Mouse (Mus musculus): ENCODE results near the gene Pgbd5. TPM values are rescaled to one million over a fixed set of nuclear protein-coding genes. Genes with fewer than 3 reads are reported as not detected.

The Pgbd5 gene
- polyA plus RNA-seq, 1 experiment from 2014 or later: 0.93 TPM

DNA sequence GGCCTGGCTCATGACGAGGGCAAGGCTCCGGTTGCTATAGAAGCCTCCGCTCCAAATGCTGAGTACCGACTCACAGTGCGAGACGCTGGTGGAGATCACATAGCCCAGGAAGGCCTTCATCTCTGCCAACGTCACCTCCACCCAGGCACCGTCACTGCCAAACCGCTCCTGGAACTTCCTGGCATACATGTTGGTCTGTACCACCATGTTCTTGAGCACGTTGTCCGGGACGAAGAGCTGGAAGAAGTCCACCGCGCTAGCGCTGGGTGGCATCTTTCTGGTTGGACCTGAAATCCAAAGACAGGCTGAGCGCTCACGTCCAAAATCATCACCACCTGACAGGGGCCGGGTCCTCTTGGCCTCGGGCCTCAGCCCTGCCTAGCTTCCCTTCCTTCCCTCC lies 55.1 kb downstream of the Pgbd5 start:
- Histone ChIP-seq H3K27ac (no peak overlapping the region), H3K36me3 (no peaks in the 10 kb centered on the region), H3K4me3 (replicated peaks) (no peak overlapping the region), H3K9ac (no peak overlapping the region), H3K9me3 (replicated peaks) (no peaks in the 10 kb centered on the region), H3K4me2 (no peak overlapping the region), H3K4me1 (no peaks in the 10 kb centered on the region), H3K27me3 (no peaks in the 10 kb centered on the region)
- WGBS: 90% methylated on average over 19 of the region's 19 CpGs
- ATAC-seq (replicated peaks; ENCODE audit: low FRiP score): no peak

DNA sequence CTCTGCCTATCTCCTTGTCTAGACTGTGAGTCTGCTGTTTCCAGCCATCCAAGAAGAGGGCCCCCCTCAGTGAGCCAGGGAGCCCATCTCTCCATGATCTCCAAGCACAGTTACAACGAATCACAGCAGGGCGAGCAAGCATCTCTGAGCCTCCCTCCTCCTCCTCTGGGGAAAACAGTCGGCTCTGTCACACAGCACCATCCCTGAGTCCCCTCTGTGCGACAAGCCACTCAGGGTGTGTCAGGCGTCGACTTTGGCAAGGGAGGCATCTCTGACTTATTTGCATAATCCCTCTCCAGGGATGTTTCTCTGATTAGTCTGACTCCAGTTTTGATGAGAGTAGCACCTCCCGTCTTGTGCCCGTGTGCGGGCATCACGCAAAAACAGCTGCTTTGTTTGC lies 57.2 kb downstream of the Pgbd5 start:
- Histone ChIP-seq H3K27ac (no peak overlapping the region), H3K9me3 (replicated peaks) (no peaks in the 10 kb centered on the region), H3K4me1 (no peaks in the 10 kb centered on the region), H3K4me2 (no peak overlapping the region), H3K27me3 (no peaks in the 10 kb centered on the region), H3K9ac (no peak overlapping the region), H3K4me3 (replicated peaks) (no peak overlapping the region), H3K36me3 (no peaks in the 10 kb centered on the region)
- 75% methylated on average over 10 of the region's 10 CpGs for whole genome bisulfite sequencing
- ATAC-seq (replicated peaks; ENCODE audit: low FRiP score): no peak

DNA sequence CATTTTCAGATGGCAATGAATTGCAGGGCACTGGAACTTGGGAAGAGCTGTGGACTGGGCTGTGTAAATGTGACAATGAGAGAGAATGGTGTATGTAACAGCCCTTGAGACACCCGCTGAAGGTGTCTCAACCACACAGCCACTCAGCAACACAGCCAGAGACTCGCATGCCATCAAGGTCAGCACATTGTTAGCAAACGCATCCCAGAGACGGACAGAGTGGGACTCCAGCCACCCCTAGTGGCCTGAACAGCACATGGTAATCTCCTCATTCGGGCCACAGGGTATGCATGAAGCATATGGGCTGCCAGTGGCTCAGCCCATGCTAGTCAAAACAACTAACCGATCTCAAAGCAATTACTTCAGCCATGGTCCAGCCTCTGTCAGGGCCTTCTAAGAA lies 60.2 kb downstream of the Pgbd5 start:
- no peaks in the 10 kb centered on the region for H3K4me1 ChIP-seq
- H3K4me3 ChIP-seq (replicated peaks): no peak overlapping the region
- H3K9ac ChIP-seq: no peak overlapping the region
- no peaks in the 10 kb centered on the region for H3K27me3 ChIP-seq
- H3K4me2 ChIP-seq: no peak overlapping the region
- 67% methylated on average over 6 of the region's 6 CpGs for WGBS
- no peak for ATAC-seq (replicated peaks; ENCODE audit: low FRiP score)
- H3K36me3 ChIP-seq: no peaks in the 10 kb centered on the region
- no peak overlapping the region for H3K27ac ChIP-seq
- no peaks in the 10 kb centered on the region for H3K9me3 ChIP-seq (replicated peaks)

DNA sequence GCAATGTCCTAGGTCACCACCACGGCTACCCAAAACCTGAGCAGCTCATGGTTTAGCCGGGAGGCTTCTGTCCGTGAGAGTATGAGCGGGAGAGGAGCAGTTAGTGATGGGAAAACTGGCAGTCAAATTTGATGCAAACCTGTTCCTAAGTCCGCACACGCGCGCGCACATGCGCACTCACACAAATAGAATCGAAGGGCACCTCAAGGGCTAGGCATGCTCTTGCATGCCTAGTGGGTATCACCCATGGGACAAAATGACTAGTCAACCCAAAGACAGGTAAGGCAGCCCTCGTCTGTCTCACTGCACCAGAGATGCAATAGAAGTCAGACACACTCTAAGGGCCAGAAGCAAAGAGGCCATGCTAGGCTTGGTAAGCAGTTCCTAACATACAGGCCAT lies 63.1 kb downstream of the Pgbd5 start:
- Histone ChIP-seq H3K9ac (no peak overlapping the region), H3K4me2 (no peak overlapping the region), H3K4me1 (no peaks in the 10 kb centered on the region), H3K4me3 (replicated peaks) (no peak overlapping the region), H3K36me3 (no peaks in the 10 kb centered on the region), H3K27me3 (no peaks in the 10 kb centered on the region), H3K27ac (no peak overlapping the region), H3K9me3 (replicated peaks) (no peaks in the 10 kb centered on the region)
- WGBS: 91% methylated on average over 12 of the region's 12 CpGs
- no peak for ATAC-seq (replicated peaks; ENCODE audit: low FRiP score)

DNA sequence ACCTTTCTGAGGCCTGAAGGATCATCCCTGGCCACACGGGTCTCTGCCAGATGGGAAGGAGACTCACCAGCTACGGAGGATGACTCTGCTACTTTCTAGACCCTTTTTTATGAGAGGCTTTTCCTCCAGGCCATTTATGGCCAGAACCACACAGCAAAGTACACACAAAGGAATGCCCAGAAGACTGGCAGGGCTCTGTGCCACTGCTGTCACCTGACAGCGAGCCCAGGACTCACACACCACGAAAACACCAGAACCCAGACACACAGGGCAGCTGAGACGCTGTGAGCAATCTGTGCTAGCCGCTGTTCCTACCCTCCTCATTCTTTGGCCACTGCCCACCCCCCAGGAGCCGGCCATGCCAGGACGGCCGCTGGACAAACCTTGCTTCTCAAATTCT lies 63.7 kb downstream of the Pgbd5 start:
- H3K4me2 ChIP-seq: no peak overlapping the region
- no peak overlapping the region for H3K27ac ChIP-seq
- H3K9ac ChIP-seq: no peak overlapping the region
- H3K9me3 ChIP-seq (replicated peaks): no peaks in the 10 kb centered on the region
- no peaks in the 10 kb centered on the region for H3K36me3 ChIP-seq
- WGBS: 78% methylated on average over 9 of the region's 9 CpGs
- H3K4me1 ChIP-seq: no peaks in the 10 kb centered on the region
- no peak for ATAC-seq (replicated peaks; ENCODE audit: low FRiP score)
- no peak overlapping the region for H3K4me3 ChIP-seq (replicated peaks)
- no peaks in the 10 kb centered on the region for H3K27me3 ChIP-seq

DNA sequence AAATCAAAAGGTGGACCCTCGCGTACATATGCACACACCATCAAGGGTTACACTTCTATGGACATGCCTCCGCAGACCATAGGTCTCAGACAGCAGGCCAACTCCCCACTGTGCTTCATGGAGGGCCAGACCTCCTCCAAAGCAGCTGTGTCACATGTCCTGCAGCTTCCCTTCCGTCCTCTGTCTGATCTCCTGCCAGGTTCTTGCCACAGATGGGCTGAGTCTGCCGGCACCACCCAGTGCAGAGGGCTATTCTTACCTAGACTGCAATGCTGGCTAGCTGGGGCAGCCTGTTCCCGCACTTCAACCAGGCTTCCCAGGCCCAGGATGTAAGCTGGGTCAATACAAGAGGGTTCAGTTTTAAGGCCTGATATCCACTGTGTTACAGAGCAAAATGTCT lies 64.3 kb downstream of the Pgbd5 start:
- WGBS: 66% methylated on average over 6 of the region's 6 CpGs
- Histone ChIP-seq H3K27me3 (no peaks in the 10 kb centered on the region), H3K4me2 (no peak overlapping the region), H3K4me3 (replicated peaks) (no peak overlapping the region), H3K9me3 (replicated peaks) (no peaks in the 10 kb centered on the region), H3K4me1 (no peaks in the 10 kb centered on the region), H3K27ac (no peak overlapping the region), H3K36me3 (no peaks in the 10 kb centered on the region), H3K9ac (no peak overlapping the region)
- ATAC-seq (replicated peaks; ENCODE audit: low FRiP score): no peak

DNA sequence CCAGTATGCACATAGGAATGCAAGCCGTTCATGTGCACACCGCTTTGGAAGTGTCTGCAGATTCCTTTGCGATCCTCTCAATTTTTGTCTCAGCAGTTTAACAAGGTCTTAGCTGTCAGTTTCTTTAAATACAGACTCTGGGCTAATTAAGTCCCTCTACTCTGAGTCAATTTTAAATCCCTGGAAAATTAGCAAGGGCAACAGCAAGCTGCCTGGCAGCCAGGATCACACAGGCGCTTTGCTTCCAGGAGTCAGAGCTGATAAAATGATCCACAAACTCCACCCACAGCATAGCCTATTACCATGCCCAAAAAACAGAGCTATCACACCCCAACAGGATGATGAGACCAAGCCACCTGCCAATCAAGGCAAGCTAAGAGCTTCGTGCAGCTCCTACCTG lies 65.7 kb downstream of the Pgbd5 start:
- Histone ChIP-seq H3K4me1 (no peaks in the 10 kb centered on the region), H3K36me3 (no peaks in the 10 kb centered on the region), H3K9me3 (replicated peaks) (no peaks in the 10 kb centered on the region), H3K4me3 (replicated peaks) (no peak overlapping the region), H3K9ac (no peak overlapping the region), H3K27me3 (no peaks in the 10 kb centered on the region), H3K27ac (no peak overlapping the region), H3K4me2 (no peak overlapping the region)
- 93% methylated on average over 5 of the region's 5 CpGs for WGBS
- ATAC-seq (replicated peaks; ENCODE audit: low FRiP score): no peak

DNA sequence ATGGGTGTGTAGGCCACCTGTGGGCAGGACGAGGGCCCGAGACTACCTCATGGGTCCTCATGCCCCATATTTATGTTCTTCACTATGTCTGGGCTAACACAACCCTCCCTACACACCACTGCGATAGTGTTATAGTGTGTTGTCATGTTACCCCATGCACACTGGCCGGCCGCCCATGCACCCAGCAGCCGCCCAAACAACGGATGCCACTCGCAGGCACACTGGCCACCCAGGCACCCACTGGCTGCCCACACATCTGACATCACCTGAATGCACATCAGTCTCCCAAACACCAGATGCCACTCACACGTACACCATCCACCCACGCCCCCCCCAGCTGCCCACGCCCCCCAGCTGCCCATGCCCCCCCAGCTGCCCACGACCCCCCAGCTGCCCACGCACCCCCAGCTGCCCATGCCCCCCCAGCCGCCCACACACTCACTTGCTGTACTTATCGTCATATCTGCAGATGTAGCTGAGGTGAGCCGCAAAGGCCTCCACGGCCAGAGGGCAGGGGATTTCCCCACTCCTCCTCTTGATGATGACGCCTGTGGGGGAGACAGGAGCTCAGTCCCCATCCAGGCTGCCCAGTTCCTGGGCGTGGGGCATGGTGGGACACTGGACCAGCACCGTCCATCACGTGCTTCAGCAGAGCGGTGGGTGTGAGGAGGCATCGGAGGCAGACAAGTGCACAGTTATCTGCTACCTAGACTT lies 67.9 kb downstream of the Pgbd5 start:
- H3K27ac ChIP-seq: no peak overlapping the region
- H3K4me1 ChIP-seq: no peaks in the 10 kb centered on the region
- no peak overlapping the region for H3K4me3 ChIP-seq (replicated peaks)
- no peaks in the 10 kb centered on the region for H3K36me3 ChIP-seq
- no peaks in the 10 kb centered on the region for H3K27me3 ChIP-seq
- H3K9me3 ChIP-seq (replicated peaks): no peaks in the 10 kb centered on the region
- no peak for ATAC-seq (replicated peaks; ENCODE audit: low FRiP score)
- no peak overlapping the region for H3K4me2 ChIP-seq
- H3K9ac ChIP-seq: no peak overlapping the region
- 86% methylated on average over 23 of the region's 23 CpGs for WGBS

DNA sequence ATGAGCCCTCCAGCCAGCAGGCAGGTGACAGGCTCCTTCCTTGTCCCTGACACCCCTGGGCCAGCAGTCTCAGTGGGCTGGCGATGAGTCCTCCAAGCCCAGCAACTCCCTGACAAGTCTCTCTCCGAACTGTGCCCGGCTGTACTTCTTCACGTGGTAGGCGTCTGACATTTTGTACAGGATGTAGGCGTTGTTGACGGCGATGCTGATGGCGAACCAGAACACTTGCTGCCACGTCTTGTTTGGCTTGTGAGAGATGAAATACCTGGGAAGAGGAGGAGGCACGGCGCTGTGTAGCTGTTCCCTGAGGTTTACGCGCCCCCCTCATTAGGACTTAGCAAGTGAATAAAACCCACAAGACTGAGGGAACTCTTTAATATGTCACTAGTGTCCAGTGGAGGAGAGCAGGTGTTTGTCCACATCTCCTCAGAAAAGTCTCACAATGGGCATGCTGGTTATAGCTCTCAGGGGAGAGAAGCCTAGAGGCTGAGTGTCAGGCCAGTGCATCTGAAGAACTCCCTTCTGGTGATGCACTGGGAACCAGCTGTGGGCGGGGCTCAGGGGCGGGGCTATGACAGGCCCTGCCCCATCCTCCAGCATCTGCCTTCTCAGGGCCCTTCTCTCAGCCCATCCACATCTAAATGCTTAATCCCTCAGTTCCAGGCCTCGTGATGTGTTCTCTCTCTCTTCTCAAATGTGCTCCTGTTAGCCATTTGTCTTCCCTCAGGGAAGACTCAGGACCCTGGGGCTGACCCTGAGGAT lies 68.9 kb downstream of the Pgbd5 start:
- Histone ChIP-seq H3K27ac (no peak overlapping the region), H3K36me3 (no peaks in the 10 kb centered on the region), H3K4me1 (no peaks in the 10 kb centered on the region), H3K9me3 (replicated peaks) (no peaks in the 10 kb centered on the region), H3K27me3 (no peaks in the 10 kb centered on the region), H3K4me2 (no peak overlapping the region), H3K4me3 (replicated peaks) (no peak overlapping the region), H3K9ac (no peak overlapping the region)
- 81% methylated on average over 17 of the region's 17 CpGs for WGBS
- no peak for ATAC-seq (replicated peaks; ENCODE audit: low FRiP score)

DNA sequence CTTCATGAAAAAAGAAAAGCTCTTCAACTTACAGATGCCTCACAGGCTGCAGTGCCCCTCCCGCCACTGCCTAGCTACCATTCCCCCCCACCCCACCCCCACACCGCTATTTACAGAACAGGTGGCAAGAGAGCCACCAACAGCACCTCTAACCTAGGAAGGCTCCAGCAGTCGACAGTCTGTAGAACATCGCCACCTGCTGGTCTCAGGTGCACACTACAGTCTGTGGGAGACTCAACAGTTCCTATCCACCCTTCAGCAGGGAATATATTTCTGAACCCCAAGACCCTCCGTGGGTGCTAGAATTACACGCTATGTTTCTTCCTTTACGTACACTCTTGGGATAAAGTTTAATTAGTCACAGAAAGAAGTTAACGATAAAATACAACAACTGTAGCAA lies 71.2 kb downstream of the Pgbd5 start:
- 13% methylated on average over 8 of the region's 8 CpGs for WGBS
- Histone ChIP-seq H3K4me1 (no peaks in the 10 kb centered on the region), H3K9ac (no peak overlapping the region), H3K27me3 (no peaks in the 10 kb centered on the region), H3K4me3 (replicated peaks) (no peak overlapping the region), H3K27ac (no peak overlapping the region), H3K36me3 (no peaks in the 10 kb centered on the region), H3K9me3 (replicated peaks) (no peaks in the 10 kb centered on the region), H3K4me2 (no peak overlapping the region)
- no peak for ATAC-seq (replicated peaks; ENCODE audit: low FRiP score)

DNA sequence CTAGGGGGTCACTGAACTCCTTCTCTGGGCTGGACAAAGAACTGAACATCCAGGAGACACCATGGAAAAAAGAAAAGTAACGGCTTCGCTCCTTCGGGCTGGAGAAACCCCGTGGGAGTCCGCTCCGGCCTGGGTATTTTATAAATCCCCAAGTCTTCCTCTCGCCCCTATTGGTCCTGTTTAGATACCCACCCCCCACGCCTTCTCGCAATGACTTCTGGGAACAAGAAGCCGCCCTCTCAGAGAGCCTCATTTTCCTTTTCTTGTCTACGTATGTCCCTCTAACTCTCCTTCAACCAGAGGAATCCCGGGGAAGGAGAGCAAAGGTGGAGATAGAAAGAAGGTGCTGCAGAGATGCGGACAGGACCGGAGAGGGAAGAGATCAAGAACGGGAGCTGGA lies 76.1 kb downstream of the Pgbd5 start:
- 95% methylated on average over 15 of the region's 15 CpGs for WGBS
- no peak overlapping the region for H3K9ac ChIP-seq
- no peak overlapping the region for H3K27ac ChIP-seq
- H3K36me3 ChIP-seq: no peaks in the 10 kb centered on the region
- no peaks in the 10 kb centered on the region for H3K9me3 ChIP-seq (replicated peaks)
- H3K27me3 ChIP-seq: no peaks in the 10 kb centered on the region
- H3K4me1 ChIP-seq: no peaks in the 10 kb centered on the region
- H3K4me2 ChIP-seq: no peak overlapping the region
- no peak for ATAC-seq (replicated peaks; ENCODE audit: low FRiP score)
- no peak overlapping the region for H3K4me3 ChIP-seq (replicated peaks)

DNA sequence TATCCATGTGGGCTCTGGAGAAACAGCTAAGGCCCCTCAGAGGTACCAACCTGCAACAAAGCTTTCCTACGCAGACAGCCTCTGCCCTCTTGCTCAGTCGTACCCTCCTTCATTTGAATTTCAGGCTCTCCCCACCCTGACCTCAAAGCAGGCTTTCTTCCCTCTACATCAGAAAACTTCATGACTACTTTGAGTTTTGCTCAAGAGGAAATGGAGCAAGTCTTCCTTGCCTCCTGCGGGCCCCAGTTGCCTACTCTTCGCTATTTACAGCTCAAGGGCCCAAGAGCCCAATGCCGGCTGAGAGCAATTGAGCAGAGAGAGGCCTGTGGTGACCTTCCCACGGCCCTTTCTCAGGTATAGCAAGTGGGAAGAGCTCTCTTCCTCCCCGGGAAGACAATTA lies 76.9 kb downstream of the Pgbd5 start:
- no peaks in the 10 kb centered on the region for H3K9me3 ChIP-seq (replicated peaks)

More for the DNA sequence above, 76.9 kb downstream of the Pgbd5 start:
- H3K4me3 ChIP-seq (replicated peaks): no peak overlapping the region
- no peak overlapping the region for H3K9ac ChIP-seq
- 85% methylated on average over 7 of the region's 7 CpGs for WGBS
- ATAC-seq (replicated peaks; ENCODE audit: low FRiP score): no peak
- H3K27me3 ChIP-seq: no peaks in the 10 kb centered on the region
- no peaks in the 10 kb centered on the region for H3K36me3 ChIP-seq
- no peak overlapping the region for H3K27ac ChIP-seq
- no peaks in the 10 kb centered on the region for H3K4me1 ChIP-seq
- no peak overlapping the region for H3K4me2 ChIP-seq

Measured in kidney, embryonic 15.5 days (tissue).